Mouse (Mus musculus) lung, postnatal 0 days (tissue): ENCODE measurements around the gene Nfkbie. TPM values are rescaled to one million over a fixed set of nuclear protein-coding genes. Genes with fewer than 3 reads are reported as not detected.

Source experiments
- ATAC-seq: fragments of 200-750 bp; cut with Nextera tagmentation; 2 replicates; pipeline ENCODE4 v1.8.0; 2017; ENCODE audit warnings: moderate library complexity
- DNase-seq: peaks from one replicate; pipeline ENCODE4 v3.0.0-alpha.2; 2016; ENCODE audit warnings: low spot score
- H3K27ac ChIP-seq: fragments of 300-500 bp; sonication (generic); 2 replicates; pipeline ENCODE4 v1.5.1; 2014; ENCODE audit warnings: antibody characterized with exemption, mild to moderate bottlenecking, low read length, mixed read lengths
- H3K27me3 ChIP-seq: fragments of 300-500 bp; sonication (generic); replicated peaks from 2 replicates; pipeline ENCODE4 v1.6.1; 2014; ENCODE audit warnings: low read length, mixed read lengths; ENCODE audit not compliant: insufficient read depth
- H3K36me3 ChIP-seq: fragments of 300-500 bp; sonication (generic); 2 replicates; pipeline ENCODE4 v1.6.1; 2014; ENCODE audit warnings: low read length, mixed read lengths; ENCODE audit not compliant: insufficient read depth
- H3K4me1 ChIP-seq: fragments of 300-500 bp; sonication (generic); 2 replicates; pipeline ENCODE4 v1.6.1; 2014; ENCODE audit warnings: antibody characterized with exemption, low read depth, low read length, mixed read lengths; ENCODE audit not compliant: insufficient read depth
- H3K4me2 ChIP-seq: fragments of 300-500 bp; sonication (generic); replicated peaks from 2 replicates; pipeline ENCODE4 v1.6.1; 2014; ENCODE audit warnings: low read depth, mild to moderate bottlenecking, low read length, moderate library complexity, mixed read lengths
- H3K4me3 ChIP-seq: fragments of 300-500 bp; sonication (generic); 2 replicates; pipeline ENCODE4 v1.5.1; 2014; ENCODE audit warnings: low read depth, low read length
- H3K9ac ChIP-seq: fragments of 300-500 bp; sonication (generic); replicated peaks from 2 replicates; pipeline ENCODE4 v1.6.1; 2014; ENCODE audit warnings: low read depth, mild to moderate bottlenecking
- H3K9me3 ChIP-seq: fragments of 300-500 bp; sonication (generic); 2 replicates; pipeline ENCODE4 v1.6.1; 2016; ENCODE audit warnings: low read length, mixed read lengths
- CTCF ChIP-seq: IDR thresholded peaks from 2 replicates; pipeline ENCODE4 v1.5.1; 2016; ENCODE audit warnings: antibody characterized with exemption, mild to moderate bottlenecking
- EP300 ChIP-seq: IDR thresholded peaks from 2 replicates; pipeline ENCODE4 v1.6.1; 2016; ENCODE audit warnings: antibody characterized with exemption, mild to moderate bottlenecking, control low read depth
- WGBS: fragments of 180-500 bp; shearing (Covaris S2); extraction: QIAGEN DNeasy Blood & Tissue Kit; methylation state at CpG from one replicate; pipeline ENCODE4 v1.1.7; 2014; 5-methylcytosine and 5-hydroxymethylcytosine counted together
- polyA plus RNA-seq: library from polyadenylated mRNA; unstranded; fragments of >200 nt; fragmentation: Nextera tagmentation; extraction: Ambion mirVana; gene quantifications from 2 replicates; pipeline ENCODE4 v1.2.1, GENCODE M21; 2015

The Nfkbie gene
- polyA plus RNA-seq, 1 experiment from 2014 or later = 2.4 TPM

DNA sequence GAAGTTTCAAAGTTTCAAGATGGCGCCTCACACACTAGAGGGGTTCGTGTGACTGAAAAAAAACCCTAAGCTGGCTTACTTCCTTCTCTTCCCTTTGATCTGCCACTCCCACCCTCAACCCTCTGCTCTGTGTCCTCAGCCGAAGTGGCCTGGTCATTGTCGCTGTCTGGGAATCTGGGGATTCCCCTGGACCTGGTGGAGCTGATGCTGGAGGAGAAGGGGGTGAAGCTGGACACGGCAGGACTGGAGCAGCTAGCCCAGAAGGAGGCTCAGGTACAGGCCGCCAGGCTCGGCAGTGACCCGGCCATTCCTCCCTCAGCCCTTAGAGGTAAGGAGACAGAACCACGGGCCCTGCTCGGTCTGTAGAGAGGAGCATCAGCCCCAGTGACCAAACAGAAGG lies 39.7 kb upstream of the Nfkbie start:
- 78% methylated on average over 10 of the region's 10 CpGs for WGBS
- no peak overlapping the region for H3K9ac ChIP-seq
- DNase-seq (no peak), ATAC-seq (no peak)
- H3K36me3 ChIP-seq = no peaks in the 10 kb centered on the region
- H3K4me3 ChIP-seq = no peak overlapping the region
- TF ChIP-seq EP300 (no peak), CTCF (no peak)
- H3K4me1 ChIP-seq = no peaks in the 10 kb centered on the region
- no peaks in the 10 kb centered on the region for H3K9me3 ChIP-seq
- no peaks in the 10 kb centered on the region for H3K27me3 ChIP-seq
- no peak overlapping the region for H3K4me2 ChIP-seq
- H3K27ac ChIP-seq = no peak overlapping the region

DNA sequence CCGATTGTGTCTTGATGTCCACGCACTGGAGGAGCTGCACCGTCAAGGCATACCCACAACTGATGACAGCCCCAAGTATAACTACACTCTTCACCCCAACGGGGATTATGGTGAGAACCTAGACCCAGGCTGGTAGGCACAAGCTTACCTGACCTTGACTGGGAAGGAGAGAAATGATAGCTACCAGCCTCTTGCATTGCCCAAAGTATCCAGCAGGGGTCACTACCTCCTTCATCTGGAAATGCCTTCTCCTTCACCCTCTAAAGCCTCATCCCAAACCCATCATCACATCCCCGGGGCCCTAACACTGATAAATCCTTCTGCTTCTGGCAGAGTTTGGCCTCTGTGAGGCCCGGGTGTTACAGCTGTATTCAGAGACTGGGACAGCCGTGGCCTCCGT lies 39.0 kb upstream of the Nfkbie start:
- Histone ChIP-seq H3K4me1 (no peaks in the 10 kb centered on the region), H3K27ac (no peak overlapping the region), H3K36me3 (no peaks in the 10 kb centered on the region), H3K4me2 (no peak overlapping the region), H3K9me3 (no peaks in the 10 kb centered on the region), H3K27me3 (no peaks in the 10 kb centered on the region), H3K9ac (no peak overlapping the region), H3K4me3 (no peak overlapping the region)
- 44% methylated on average over 8 of the region's 8 CpGs for WGBS
- DNase-seq = peak; percentile 69
- TF ChIP-seq EP300 (no peak), CTCF (peak; percentile 92)
- ATAC-seq = peak; percentile 48

DNA sequence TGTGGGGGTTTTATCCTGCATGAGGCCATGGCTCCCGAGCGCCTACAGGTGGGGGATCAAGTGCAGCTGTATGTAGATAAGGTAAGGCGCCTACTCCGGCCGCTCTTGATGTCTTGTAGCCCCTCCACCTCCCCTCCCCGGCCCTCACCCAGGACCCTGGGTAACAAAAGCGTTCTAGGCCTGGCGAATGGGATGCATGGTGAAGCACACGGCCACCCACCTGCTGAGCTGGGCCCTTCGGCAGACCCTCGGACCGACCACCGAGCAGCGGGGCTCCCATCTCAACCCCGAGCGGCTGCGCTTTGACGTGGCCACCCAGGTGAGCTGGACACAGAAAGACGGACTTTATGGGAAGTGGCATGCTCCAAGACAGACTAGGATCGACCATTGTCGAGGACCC lies 38.4 kb upstream of the Nfkbie start:
- WGBS = 93% methylated on average over 21 of the region's 21 CpGs
- no peaks in the 10 kb centered on the region for H3K36me3 ChIP-seq
- no peak for TF ChIP-seq CTCF
- TF ChIP-seq EP300 = no peak
- H3K4me2 ChIP-seq = no peak overlapping the region
- H3K4me3 ChIP-seq = no peak overlapping the region
- no peak overlapping the region for H3K27ac ChIP-seq
- no peaks in the 10 kb centered on the region for H3K9me3 ChIP-seq
- no peak for DNase-seq
- H3K27me3 ChIP-seq = no peaks in the 10 kb centered on the region
- ATAC-seq = no peak
- no peak overlapping the region for H3K9ac ChIP-seq
- no peaks in the 10 kb centered on the region for H3K4me1 ChIP-seq

DNA sequence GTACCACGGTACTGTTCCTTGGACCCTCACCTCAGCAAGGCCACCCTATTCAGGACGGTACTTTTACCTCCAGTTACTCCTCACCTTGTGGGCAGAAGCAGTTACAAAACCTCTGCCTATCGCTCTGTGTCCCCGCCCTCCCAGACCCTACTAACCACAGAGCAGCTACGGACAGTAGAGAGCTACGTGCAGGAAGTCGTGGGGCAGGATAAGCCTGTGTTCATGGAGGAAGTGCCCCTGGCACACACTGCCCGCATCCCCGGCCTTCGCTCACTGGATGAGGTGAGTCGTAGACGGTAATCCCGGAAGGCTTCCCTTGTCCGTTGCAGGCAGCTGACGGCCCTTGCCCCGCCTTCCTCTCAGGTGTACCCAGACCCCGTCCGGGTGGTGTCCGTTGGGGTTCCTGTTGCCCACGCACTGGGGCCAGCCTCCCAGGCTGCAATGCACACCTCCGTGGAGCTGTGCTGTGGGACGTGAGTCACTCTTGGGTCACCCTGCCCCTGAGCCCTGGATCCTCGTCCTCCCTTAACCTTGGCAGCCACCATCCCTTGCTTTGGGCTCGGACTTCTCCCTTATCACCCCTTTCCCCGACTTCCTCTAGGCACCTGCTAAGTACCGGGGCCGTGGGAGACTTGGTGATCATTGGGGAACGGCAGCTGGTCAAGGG lies 37.8 kb upstream of the Nfkbie start:
- Histone ChIP-seq H3K4me2 (no peak overlapping the region), H3K9me3 (no peaks in the 10 kb centered on the region), H3K4me3 (no peak overlapping the region), H3K36me3 (no peaks in the 10 kb centered on the region), H3K27me3 (no peaks in the 10 kb centered on the region), H3K4me1 (no peaks in the 10 kb centered on the region), H3K9ac (no peak overlapping the region), H3K27ac (no peak overlapping the region)
- ATAC-seq (no peak), DNase-seq (no peak)
- TF ChIP-seq EP300 (no peak), CTCF (no peak)
- 86% methylated on average over 28 of the region's 28 CpGs for WGBS

DNA sequence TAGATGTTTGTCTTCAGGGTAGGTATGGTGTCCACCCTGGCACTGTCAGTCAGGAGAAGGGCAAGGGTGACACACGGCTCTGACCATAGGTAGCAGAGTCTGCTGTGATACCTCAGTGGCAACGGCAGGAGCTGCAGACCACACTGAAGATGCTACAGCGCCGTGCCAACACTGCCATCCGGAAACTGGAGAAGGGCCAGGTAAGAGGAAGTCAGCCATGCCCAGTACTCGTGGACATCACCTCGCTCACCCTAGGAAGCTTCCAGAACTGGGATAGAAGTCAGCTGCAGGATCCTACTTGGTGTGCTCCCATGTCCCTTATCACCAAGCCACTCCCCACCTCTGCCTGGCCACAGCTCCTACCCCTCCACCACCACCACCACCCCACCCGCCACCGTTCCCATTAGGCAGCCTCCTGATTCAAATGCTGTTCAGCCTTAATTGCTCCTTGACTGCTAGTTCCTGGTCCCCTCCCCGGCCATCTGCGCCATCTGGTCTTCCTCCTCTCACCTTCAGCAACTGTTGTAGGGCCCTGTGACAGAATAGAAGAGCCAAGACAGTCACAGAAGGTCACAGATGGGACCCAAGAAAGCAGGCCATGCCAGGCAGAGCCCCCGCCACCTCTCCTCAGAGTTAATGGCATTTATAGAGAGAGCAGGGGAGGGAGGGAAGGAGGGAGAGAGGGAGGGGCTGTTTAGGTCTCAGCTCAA lies 36.6 kb upstream of the Nfkbie start:
- DNase-seq = no peak
- 82% methylated on average over 12 of the region's 12 CpGs for WGBS
- Histone ChIP-seq H3K4me2 (no peak overlapping the region), H3K4me1 (peaks cover 4% of the 10 kb centered on the region; the same call in 1 of the 2 replicates), H3K4me3 (no peak overlapping the region), H3K27ac (no peak overlapping the region), H3K9ac (no peak overlapping the region), H3K27me3 (no peaks in the 10 kb centered on the region), H3K9me3 (no peaks in the 10 kb centered on the region), H3K36me3 (no peaks in the 10 kb centered on the region)
- no peak for ATAC-seq
- TF ChIP-seq EP300 (no peak), CTCF (no peak)

DNA sequence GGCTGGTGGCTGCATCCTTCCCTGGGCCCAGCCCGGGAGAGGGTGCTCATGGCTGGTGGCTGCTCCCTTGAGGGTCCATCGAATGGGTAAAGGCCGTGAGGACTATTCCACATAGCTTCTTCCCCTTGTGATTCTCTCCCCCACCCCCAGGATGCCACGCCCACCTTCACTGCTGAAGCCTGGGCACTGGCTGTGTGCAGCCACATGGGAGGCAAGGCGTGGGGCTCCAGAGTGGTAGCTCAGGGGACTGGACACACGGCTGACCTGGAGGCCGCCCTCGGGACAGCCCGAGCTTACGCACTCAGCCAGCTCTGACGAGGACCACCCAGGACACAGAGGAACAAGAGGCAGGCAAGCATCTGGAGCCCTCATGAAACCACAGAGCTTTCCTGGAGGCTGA lies 35.4 kb upstream of the Nfkbie start:
- no peak for TF ChIP-seq CTCF
- Histone ChIP-seq H3K36me3 (no peaks in the 10 kb centered on the region), H3K9me3 (no peaks in the 10 kb centered on the region), H3K4me2 (no peak overlapping the region), H3K27me3 (0 out of 2 replicates have a peak, but pooled peaks cover 3% of the 10 kb centered on the region), H3K27ac (no peak overlapping the region), H3K4me1 (peaks cover 4% of the 10 kb centered on the region; the same call in 1 of the 2 replicates), H3K4me3 (no peak overlapping the region), H3K9ac (no peak overlapping the region)
- DNase-seq = no peak
- ATAC-seq = no peak
- 79% methylated on average over 11 of the region's 11 CpGs for WGBS
